Mouse (Mus musculus) liver, adult (tissue): ENCODE data around the gene Foxi1.

Experiments
- GATA4 ChIP-seq: IDR thresholded peaks from 2 replicates; pipeline ENCODE4 v1.6.1; 2014; ENCODE audit warnings: mild to moderate bottlenecking, low read length; ENCODE audit not compliant: insufficient replicate concordance

Gene Foxi1

GRCm38 (mm10) chr11:34178752-34179151 lies 29.1 kb downstream of the Foxi1 start:
- TF ChIP-seq GATA4, result no peak

- no peak for TF ChIP-seq GATA4
Observed at GRCm38 (mm10) chr11:34176371-34176770, 31.5 kb downstream of the Foxi1 start.

- no peak for TF ChIP-seq GATA4
Observed at GRCm38 (mm10) chr11:34171221-34171620, 36.7 kb downstream of the Foxi1 start.

GRCm38 (mm10) chr11:34169464-34169894 lies 38.4 kb downstream of the Foxi1 start:
- no peak for TF ChIP-seq GATA4

DNA sequence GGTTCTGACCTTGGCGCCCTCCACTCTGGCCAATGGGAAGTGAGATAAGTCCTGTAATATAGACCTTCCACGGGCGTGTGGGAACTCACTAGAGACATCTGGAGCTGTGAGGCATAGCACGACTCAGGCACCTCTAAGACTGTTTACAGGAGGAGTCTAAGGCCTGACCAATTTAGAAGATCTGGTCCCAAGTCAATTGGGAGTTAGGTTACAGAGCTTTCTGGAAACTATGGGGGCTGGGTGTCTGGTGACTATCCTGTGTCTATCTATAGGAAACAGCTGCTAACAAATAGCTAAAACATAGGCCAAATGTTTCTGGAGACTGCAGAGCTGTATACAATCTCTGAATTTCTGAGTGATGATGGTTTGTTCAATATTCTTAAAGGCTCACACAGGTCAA lies 41.5 kb downstream of the Foxi1 start:
- no peak for TF ChIP-seq GATA4

DNA sequence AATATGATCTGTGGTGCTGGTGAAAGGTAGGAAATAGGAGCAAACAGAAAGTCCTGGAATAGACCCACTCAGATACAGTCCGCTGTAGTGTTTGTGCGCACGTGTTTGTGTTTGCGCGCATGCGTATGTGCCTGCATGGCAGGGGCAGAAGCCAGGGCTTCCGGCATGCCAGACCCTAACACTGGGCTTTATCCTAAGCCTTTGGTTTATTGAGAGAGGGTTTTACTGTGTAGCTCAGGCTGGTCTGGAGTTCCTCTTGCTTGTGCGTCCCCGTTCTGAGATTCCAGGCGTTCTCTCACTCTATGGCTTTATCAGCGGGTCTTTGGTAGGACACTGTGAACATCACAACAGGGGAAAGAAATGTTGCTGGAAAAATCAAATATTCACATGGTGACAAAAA lies 42.6 kb downstream of the Foxi1 start:
- TF ChIP-seq GATA4, result no peak

DNA sequence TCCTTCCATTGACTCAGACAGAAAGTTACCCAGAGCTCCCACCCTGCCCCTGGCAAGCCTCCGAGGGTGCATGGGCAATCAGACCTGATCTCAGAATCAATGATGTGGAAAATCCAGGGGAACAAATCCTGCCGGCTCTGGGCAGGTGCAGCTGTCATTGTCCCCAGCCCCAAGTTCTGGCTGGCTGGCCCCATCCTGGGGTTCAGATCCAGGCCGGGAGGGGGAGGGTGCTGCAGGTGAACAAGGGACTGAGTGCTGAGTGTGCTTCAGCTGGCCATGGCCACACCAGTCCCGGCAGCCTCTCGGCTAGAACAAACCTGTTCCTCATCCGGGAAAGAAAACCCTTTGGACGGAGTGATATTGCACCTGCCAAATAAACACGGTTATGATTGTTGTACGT lies 49.0 kb downstream of the Foxi1 start:
- TF ChIP-seq GATA4, result no peak

- no peak for TF ChIP-seq GATA4
Observed at GRCm38 (mm10) chr11:34155235-34155634, 52.7 kb downstream of the Foxi1 start.
